Mouse (Mus musculus) stomach, postnatal 0 days (tissue): ENCODE results near the gene Nr5a2. TPM values are rescaled to one million over a fixed set of nuclear protein-coding genes. Genes with fewer than 3 reads are reported as not detected.

Experiments
- ATAC-seq: fragments of 200-750 bp; cut with Nextera tagmentation; 2 replicates; pipeline ENCODE4 v1.8.0; 2017; ENCODE audit not compliant: low FRiP score, low TSS enrichment
- DNase-seq: peaks from one replicate; pipeline ENCODE4 v3.0.0-alpha.2; 2016; ENCODE audit warnings: low spot score
- H3K27ac ChIP-seq: fragments of 300-500 bp; sonication (generic); replicated peaks from 2 replicates; pipeline ENCODE4 v1.5.1; 2014; ENCODE audit warnings: mild to moderate bottlenecking, control low read depth
- H3K27me3 ChIP-seq: fragments of 300-500 bp; sonication (generic); 2 replicates; pipeline ENCODE4 v1.6.1; 2014; ENCODE audit warnings: low read length; ENCODE audit not compliant: control insufficient read depth, insufficient read depth
- H3K36me3 ChIP-seq: fragments of 300-500 bp; sonication (generic); 2 replicates; pipeline ENCODE4 v1.6.1; 2014; ENCODE audit warnings: low read length, mixed read lengths; ENCODE audit not compliant: control insufficient read depth, insufficient read depth
- H3K4me1 ChIP-seq: fragments of 300-500 bp; sonication (generic); replicated peaks from 2 replicates; pipeline ENCODE4 v1.6.1; 2014; ENCODE audit warnings: antibody characterized with exemption; ENCODE audit not compliant: control insufficient read depth, insufficient read depth
- H3K4me2 ChIP-seq: fragments of 300-500 bp; sonication (generic); replicated peaks from 2 replicates; pipeline ENCODE4 v1.6.1; 2014; ENCODE audit warnings: low read depth, mild to moderate bottlenecking, control low read depth, moderate library complexity
- H3K4me3 ChIP-seq: fragments of 300-500 bp; sonication (generic); 2 replicates; pipeline ENCODE4 v1.5.1; 2014; ENCODE audit warnings: low read depth, low read length, control low read depth
- H3K9ac ChIP-seq: fragments of 300-500 bp; sonication (generic); 2 replicates; pipeline ENCODE4 v1.6.1; 2014; ENCODE audit warnings: mild to moderate bottlenecking, low read length, control low read depth, mixed read lengths
- H3K9me3 ChIP-seq: fragments of 300-500 bp; sonication (generic); 2 replicates; pipeline ENCODE4 v1.6.1; 2016; ENCODE audit warnings: low read length; ENCODE audit not compliant: control insufficient read depth
- CTCF ChIP-seq: IDR thresholded peaks from 2 replicates; pipeline ENCODE4 v1.5.1; 2016; ENCODE audit warnings: antibody characterized with exemption, low read depth, mild to moderate bottlenecking, moderate library complexity
- EP300 ChIP-seq: optimal IDR thresholded peaks from 2 replicates; pipeline ENCODE3; 2016; ENCODE audit warnings: antibody characterized with exemption
- WGBS: fragments of 180-500 bp; shearing (Covaris S2); extraction: QIAGEN DNeasy Blood & Tissue Kit; methylation state at CpG from one replicate; pipeline ENCODE4 v1.1.7; 2014; 5-methylcytosine and 5-hydroxymethylcytosine counted together
- polyA plus RNA-seq: library from polyadenylated mRNA; unstranded; fragments of >200 nt; fragmentation: Nextera tagmentation; extraction: Ambion mirVana; gene quantifications from 2 replicates; pipeline ENCODE4 v1.2.1, GENCODE M21; 2015

The Nr5a2 gene
- polyA plus RNA-seq, 1 experiment from 2014 or later, result 0.51 TPM

GRCm38 (mm10) chr1:136959491-136959890 lies 757 bp downstream of the Nr5a2 start:
- TF ChIP-seq CTCF, result no peak
- no peak for TF ChIP-seq EP300

GRCm38 (mm10) chr1:136958666-136959065 lies 1.6 kb downstream of the Nr5a2 start:
- no peak for TF ChIP-seq CTCF
- no peak for TF ChIP-seq EP300
- peaks cover 4% of the 10 kb centered on the region; the same call in 1 of the 2 replicates for H3K27me3 ChIP-seq
- H3K4me1 ChIP-seq, result no peaks in the 10 kb centered on the region
- H3K27ac ChIP-seq, result no peak overlapping the region
- H3K9ac ChIP-seq, result no peak overlapping the region
- DNase-seq, result no peak
- no peak overlapping the region for H3K4me2 ChIP-seq
- H3K9me3 ChIP-seq, result no peaks in the 10 kb centered on the region
- no peak overlapping the region for H3K4me3 ChIP-seq
- no peak for ATAC-seq
- H3K36me3 ChIP-seq, result no peaks in the 10 kb centered on the region
- WGBS, result 15% methylated on average over 9 of the region's 9 CpGs

More at GRCm38 (mm10) chr1:136959491-136959890, 757 bp downstream of the Nr5a2 start:
- 72% methylated on average over 1 of the region's 1 CpGs for WGBS
- ATAC-seq (no peak), DNase-seq (no peak)
- Histone ChIP-seq H3K9me3 (no peaks in the 10 kb centered on the region), H3K4me3 (no peak overlapping the region), H3K27ac (no peak overlapping the region), H3K4me2 (no peak overlapping the region), H3K27me3 (peaks cover 2% of the 10 kb centered on the region; the same call in 1 of the 2 replicates), H3K4me1 (no peaks in the 10 kb centered on the region), H3K36me3 (no peaks in the 10 kb centered on the region), H3K9ac (no peak overlapping the region)

- H3K27ac ChIP-seq, result no peak overlapping the region
- H3K36me3 ChIP-seq, result no peaks in the 10 kb centered on the region
- H3K27me3 ChIP-seq, result peaks cover 4% of the 10 kb centered on the region; the same call in 1 of the 2 replicates
- no peaks in the 10 kb centered on the region for H3K9me3 ChIP-seq
- no peak overlapping the region for H3K4me2 ChIP-seq
- DNase-seq (no peak), ATAC-seq (no peak)
- H3K4me1 ChIP-seq, result no peaks in the 10 kb centered on the region
- WGBS, result under 1% methylated on average over 13 of the region's 13 CpGs
- no peak overlapping the region for H3K4me3 ChIP-seq
- H3K9ac ChIP-seq, result no peak overlapping the region
- TF ChIP-seq EP300, result no peak
Measured at GRCm38 (mm10) chr1:136958185-136958584, 2.1 kb downstream of the Nr5a2 start.

- TF ChIP-seq EP300, result no peak
- no peak for TF ChIP-seq CTCF
- no peaks in the 10 kb centered on the region for H3K4me1 ChIP-seq
- no peak overlapping the region for H3K9ac ChIP-seq
- no peak overlapping the region for H3K4me2 ChIP-seq
- no peak overlapping the region for H3K27ac ChIP-seq
- H3K9me3 ChIP-seq, result no peaks in the 10 kb centered on the region
- peaks cover 8% of the 10 kb centered on the region for H3K27me3 ChIP-seq
- 36% methylated on average over 8 of the region's 8 CpGs for WGBS
- no peak overlapping the region for H3K4me3 ChIP-seq
- no peaks in the 10 kb centered on the region for H3K36me3 ChIP-seq
- DNase-seq (no peak), ATAC-seq (no peak)
Measured at GRCm38 (mm10) chr1:136957696-136958095, 2.6 kb downstream of the Nr5a2 start.

GRCm38 (mm10) chr1:136954108-136954494 lies 6.1 kb downstream of the Nr5a2 start:
- Histone ChIP-seq H3K27me3 (peaks cover 18% of the 10 kb centered on the region), H3K36me3 (no peaks in the 10 kb centered on the region), H3K27ac (no peak overlapping the region), H3K4me3 (no peak overlapping the region), H3K4me1 (no peaks in the 10 kb centered on the region), H3K9me3 (no peaks in the 10 kb centered on the region), H3K4me2 (no peak overlapping the region), H3K9ac (no peak overlapping the region)
- 52% methylated on average over 3 of the region's 3 CpGs for WGBS
- ATAC-seq, result no peak
- no peak for DNase-seq
- no peak for TF ChIP-seq CTCF
- no peak for TF ChIP-seq EP300

- H3K27me3 ChIP-seq, result peaks cover 23% of the 10 kb centered on the region
- ATAC-seq, result no peak
- no peak overlapping the region for H3K27ac ChIP-seq
Measured at GRCm38 (mm10) chr1:136953444-136954107, 6.7 kb downstream of the Nr5a2 start.

More at GRCm38 (mm10) chr1:136953444-136954107, 6.7 kb downstream of the Nr5a2 start:
- no peak overlapping the region for H3K4me3 ChIP-seq
- H3K9ac ChIP-seq, result no peak overlapping the region
- H3K9me3 ChIP-seq, result no peaks in the 10 kb centered on the region
- no peak for DNase-seq
- TF ChIP-seq EP300 (no peak), CTCF (no peak)
- no peak overlapping the region for H3K4me2 ChIP-seq
- no peaks in the 10 kb centered on the region for H3K4me1 ChIP-seq
- 12% methylated on average over 15 of the region's 15 CpGs for WGBS
- no peaks in the 10 kb centered on the region for H3K36me3 ChIP-seq
